ENCODE assay signal across 1 mouse cellular context in the genomic region with DNA sequence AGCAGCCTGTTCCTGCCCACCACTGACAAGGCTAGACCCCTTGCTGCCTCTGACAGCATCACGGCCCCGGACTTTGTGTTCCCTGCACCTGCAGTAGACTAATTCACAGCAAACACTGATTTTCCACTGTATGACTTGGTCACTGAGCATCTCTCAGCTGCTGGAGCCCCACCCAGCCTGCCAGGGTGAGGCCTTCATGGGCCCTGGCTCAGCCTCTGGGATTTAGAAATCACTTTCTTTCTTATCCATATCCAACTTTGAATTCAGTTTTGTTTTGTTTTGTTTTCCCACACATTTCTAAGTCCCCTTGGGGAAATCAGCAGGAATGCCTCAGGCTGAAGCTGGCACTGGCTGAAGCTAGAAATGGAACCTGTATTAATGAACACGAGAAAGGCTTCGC.
TF ChIP-seq lines count a peak whose summit lies in the region.

No protein-coding gene starts in this region.

TF ChIP-seq in CH12.LX, 34 proteins besides CTCF, POLR2A, EP300 and RAD21 (continued from another document):
- TF ChIP-seq MAZ (IDR thresholded peaks at IDR 0.05; ENCODE audit: low read depth, low read length) (no peak), TBP (conservative IDR thresholded peaks at IDR 0.05; ENCODE audit: low read depth, low read length) (no peak), E2F4 (IDR thresholded peaks at IDR 0.05; ENCODE audit: insufficient replicate concordance, low read depth, low read length) (no peak), UBTF (IDR thresholded peaks at IDR 0.05; ENCODE audit: low read depth, low read length) (no peak), MEF2A (IDR thresholded peaks at IDR 0.05; ENCODE audit: borderline replicate concordance, low read depth, low read length) (no peak), USF1 (IDR thresholded peaks at IDR 0.05; ENCODE audit: low read depth, low read length) (no peak), JUND (conservative IDR thresholded peaks at IDR 0.05; ENCODE audit: low read depth, low read length) (no peak), ELF1 (IDR thresholded peaks at IDR 0.05; ENCODE audit: low read depth, low read length) (no peak), NRF1 (IDR thresholded peaks at IDR 0.05; ENCODE audit: low read depth, low read length) (no peak), MXI1 (IDR thresholded peaks at IDR 0.05; ENCODE audit: low read depth, low read length) (no peak), GABPA (IDR thresholded peaks at IDR 0.05; ENCODE audit: insufficient replicate concordance, low read depth, low read length) (no peak)
